Mouse (Mus musculus) left cerebral cortex, adult 9 months (tissue): ENCODE data around the gene Plpp2.
A peak's percentile ranks its signal among the peaks of the same experiment; 100 is the strongest.

ENCODE experiments used
- DNase-seq, 2 experiments: peaks; one replicate each; pipeline ENCODE4 v3.0.0; 2022; ENCODE audit warnings: low spot score in 2 of 2

Plpp2 gene

DNA sequence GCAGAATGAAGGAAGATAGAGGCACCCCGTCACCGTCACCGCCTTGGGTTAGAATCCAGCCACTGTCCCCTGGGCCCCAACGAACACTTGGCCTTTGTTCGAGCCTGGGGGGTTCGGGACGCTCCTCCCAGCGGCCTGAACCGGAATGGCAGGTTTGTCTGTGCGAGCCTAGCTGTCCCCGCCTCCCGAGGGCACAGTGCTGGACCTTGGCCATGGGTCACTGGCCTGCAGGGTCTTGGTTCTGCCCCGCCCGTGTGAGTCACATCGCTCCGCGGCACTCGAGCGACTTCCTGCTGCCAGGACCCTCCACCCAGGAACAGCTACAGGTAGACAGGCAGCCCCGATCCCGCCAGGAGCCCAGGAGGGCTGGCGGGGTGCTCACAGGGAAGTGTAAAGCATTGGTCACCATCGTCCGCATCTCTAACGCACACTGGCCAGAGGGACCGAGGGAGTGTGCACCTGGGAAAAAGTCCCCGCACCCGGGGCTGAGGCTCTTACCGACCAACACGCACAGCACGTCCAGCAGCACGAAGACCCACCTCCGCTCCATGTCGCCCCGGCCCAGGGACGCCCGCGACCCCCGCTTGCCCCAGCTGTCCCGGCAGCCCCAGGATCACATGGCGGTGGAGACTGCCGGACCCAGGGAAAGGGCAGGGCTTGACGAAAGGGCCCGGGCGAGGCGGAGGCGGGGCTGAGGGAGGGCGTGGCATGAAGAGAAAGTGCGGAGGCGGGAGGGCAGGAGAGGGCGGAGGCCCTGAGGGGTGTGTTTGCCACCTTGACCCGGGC is at the start of gene Plpp2:
Gene Plpp2 (minus strand): TSS at position 671 of the 786 bp plus-strand sequence.
- peak in 1 of 2 experiments; percentile 55 for DNase-seq

- no peak for DNase-seq
These were observed 47.9 kb upstream of the Plpp2 start for GRCm38 (mm10) chr10:79581501-79581900.

- DNase-seq = no peak
These were observed 47.2 kb upstream of the Plpp2 start for GRCm38 (mm10) chr10:79580811-79581210.

GRCm38 (mm10) chr10:79580356-79580755 is 46.8 kb upstream of the Plpp2 start:
- DNase-seq = no peak

DNA sequence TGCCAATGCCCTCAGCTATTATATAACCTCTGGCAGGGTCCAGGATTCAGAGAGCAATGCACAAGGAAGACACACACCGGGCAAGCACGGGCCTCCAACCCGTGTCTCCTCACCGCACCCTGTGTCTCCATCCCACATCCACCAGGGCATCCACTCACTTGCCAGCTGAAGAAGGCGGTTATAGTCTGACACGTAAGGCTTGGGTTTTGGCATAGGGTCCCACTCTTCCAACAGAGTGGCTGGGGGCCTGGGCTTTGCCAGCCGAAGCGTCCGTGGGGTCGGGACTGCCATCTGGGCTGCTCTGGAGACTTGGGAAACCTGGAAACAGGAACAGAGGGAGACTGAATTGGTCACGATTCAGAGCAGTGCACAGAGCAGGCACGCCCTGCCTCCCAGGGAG is 46.2 kb upstream of the Plpp2 start:
- DNase-seq = no peak

GRCm38 (mm10) chr10:79578891-79579290 is 45.3 kb upstream of the Plpp2 start:
- DNase-seq = no peak

GRCm38 (mm10) chr10:79578276-79578675 is 44.7 kb upstream of the Plpp2 start:
- DNase-seq = no peak

DNA sequence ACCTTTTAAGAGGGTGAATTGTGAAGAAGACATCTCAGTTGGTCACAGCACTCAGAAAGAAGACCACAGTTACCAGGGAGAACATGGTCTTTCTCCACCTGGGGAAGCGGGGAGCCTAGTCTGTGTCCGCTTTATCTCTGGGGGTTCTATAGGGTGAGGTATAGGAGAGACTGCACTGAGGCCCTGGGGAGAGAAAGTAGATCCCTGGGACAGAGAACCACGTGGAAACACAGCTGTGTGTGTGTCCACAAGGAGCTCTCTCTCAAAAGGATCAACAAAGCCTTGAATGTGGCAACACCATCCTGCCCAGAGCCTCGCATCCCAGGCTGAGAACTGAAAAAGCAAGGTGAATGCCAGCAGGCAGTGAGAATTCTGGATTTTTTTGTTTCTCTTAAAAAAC is 43.8 kb upstream of the Plpp2 start:
- no peak for DNase-seq

DNA sequence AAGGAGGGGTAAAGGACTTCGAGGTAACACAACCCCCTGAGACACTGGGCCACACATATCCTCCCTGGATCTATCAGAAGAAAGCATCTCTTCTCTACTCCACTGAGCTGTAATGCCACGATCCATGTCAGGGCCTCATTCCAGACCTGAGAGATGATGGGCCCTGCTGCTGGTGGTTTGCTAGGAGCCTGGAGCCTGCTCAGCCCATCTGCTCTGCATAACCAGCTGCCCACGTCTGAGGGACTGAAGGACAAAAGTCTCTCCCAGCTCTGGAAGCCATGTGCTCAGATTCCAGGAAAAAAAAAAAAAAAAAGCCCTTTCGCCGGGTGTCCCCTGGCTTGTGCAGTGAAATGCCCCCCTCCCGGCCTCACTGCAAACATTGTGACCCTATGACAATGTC is 42.2 kb upstream of the Plpp2 start:
- no peak for DNase-seq

DNA sequence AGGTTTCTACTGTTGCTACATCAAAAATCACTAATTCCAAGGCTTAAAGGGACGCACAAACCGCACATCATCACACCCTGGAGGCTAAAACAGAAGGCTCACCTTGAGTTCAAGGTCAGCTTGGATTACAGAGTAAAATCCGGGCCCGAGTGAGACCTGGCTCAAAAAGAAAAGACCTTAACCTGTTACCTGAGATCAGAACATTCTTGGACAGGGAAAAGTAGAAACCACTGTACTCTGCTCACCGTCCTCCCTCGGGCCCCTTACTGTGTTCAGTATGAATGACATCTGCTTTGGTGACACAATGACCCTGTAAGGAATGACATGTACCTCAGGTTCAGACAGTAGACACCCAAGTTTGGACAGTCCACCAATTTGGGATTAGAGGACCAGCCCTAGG is 41.2 kb upstream of the Plpp2 start:
- no peak for DNase-seq

- no peak for DNase-seq
These were observed 40.8 kb upstream of the Plpp2 start for GRCm38 (mm10) chr10:79574350-79574749.

DNA sequence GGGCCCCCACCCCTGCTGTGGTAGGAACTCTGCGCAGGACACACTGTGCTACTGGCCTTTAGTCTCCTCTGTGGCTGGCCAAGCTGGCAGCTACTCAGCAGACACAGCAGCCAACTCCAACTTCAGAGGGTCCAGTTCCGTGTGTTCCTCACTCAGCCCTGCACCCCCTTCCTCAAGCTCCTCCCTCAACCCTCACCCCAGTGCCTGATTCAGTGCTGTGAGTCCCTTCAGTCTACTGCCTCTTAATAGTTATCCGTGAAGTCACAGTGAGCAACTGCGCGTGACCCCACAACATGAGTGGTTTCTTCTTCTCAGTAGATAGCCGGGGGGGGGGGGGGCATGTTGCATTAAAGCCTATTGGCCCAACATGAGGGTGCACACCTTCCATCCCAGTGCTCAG is 40.0 kb upstream of the Plpp2 start:
- DNase-seq = no peak

DNA sequence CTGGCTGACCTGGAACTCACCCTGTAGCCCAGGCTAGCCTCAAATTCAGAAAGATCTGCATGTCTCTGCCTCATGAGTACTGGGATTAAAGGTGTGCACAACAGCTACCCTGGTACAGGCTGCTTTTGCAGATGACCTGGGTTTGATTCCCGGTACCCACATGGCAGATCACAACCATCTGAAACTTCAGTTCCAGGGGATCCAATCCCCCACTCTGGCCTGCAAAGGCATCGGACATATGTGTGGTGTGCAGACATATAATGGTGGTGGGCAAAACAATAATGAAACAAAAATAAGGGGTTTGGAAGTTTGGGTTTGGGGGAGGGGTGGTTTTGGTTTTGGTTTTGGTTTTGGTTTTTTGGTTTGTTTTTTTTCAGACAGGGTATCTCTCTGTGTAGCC is 37.7 kb upstream of the Plpp2 start:
- no peak for DNase-seq

DNA sequence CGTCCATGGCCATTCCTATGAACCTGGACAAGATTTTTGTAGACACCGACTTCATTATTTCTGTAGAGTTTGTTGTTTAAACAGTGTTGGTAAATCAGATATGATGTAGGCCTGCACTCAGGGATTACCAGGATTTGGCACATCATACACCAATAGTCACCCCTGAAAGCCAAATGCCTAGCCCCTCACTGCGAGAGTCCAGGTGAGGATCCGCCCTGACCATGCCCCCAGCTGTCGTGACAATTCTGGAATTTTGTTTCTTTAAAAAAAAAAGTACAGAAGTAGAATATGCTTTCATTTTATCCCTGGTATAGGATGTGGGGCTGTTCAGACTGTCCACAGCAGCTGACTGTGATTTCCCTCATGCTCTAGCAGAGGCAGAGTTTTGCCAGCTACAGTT is 36.3 kb upstream of the Plpp2 start:
- no peak for DNase-seq

DNA sequence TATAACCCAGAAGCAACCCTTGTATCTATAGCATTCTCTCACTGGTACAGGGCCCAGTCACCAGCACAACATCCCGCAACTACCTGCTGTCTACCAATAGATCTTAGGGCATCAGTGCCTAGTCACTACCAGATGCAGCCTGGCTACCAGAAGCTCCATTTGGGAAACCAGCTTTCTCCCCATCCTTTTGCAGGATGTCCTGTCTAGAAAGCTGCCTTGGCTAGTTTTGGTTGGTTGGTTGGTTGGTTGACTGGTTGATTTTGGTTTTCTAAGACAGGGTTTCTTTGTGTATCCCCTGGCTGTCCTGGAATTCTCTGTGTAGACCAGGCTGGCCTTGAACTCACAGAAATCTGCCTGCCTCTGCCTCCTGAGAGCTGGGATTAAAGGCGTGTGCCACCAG is 26.1 kb upstream of the Plpp2 start:
- DNase-seq = no peak

- no peak for DNase-seq
These were observed 23.9 kb upstream of the Plpp2 start for GRCm38 (mm10) chr10:79557496-79557895.

GRCm38 (mm10) chr10:79556951-79557350 is 23.4 kb upstream of the Plpp2 start:
- no peak for DNase-seq

GRCm38 (mm10) chr10:79555238-79555724 is 21.7 kb upstream of the Plpp2 start:
- no peak for DNase-seq

GRCm38 (mm10) chr10:79554330-79555237 is 21.0 kb upstream of the Plpp2 start, which contains the start of gene Mier2:
Mier2 (minus strand) TSS chr10:79555199.
- DNase-seq = peak; percentile 40 to 79

DNA sequence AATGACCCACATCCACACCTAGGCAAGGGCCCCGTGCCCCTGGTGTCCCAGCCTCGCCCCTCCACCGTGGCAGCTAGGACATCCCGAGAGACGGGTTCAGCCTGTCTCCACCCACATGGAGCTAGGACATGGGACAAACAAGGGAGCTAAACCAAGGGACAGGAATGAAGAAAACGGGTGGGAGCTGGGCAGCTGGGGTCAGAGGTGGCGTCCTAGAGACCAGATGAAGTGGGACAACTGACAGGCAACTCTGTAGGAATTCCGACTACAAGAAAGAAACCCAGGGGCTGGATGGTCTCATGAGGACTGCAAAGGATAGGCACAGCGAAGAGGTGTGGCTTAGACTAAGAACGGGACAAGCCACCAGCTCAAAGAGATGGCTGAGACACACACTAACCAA is 20.1 kb upstream of the Plpp2 start:
- DNase-seq = no peak

GRCm38 (mm10) chr10:79553176-79553575 is 19.6 kb upstream of the Plpp2 start:
- no peak for DNase-seq

GRCm38 (mm10) chr10:79552531-79552930 is 18.9 kb upstream of the Plpp2 start:
- no peak for DNase-seq

DNA sequence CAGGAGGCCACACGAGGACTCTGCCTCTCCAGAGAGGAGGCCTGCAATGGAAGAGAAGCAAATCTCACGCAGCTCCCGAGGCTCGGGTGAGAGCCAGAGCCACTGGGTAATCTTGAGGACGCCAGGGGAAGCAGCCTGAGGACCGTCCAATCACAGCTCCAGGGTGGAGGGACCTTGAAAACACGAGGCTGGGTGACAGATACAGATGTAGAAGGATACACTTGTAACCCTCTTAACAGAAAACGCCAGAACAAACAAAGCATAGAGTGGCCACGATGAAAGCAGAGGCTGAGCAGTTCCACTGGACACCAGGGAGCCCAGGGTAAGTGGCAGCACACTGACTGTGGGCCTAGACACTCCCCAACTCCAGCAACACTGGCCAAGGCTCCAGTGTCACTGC is 16.8 kb upstream of the Plpp2 start:
- DNase-seq = no peak
